Mouse (Mus musculus) layer of hippocampus, postnatal 14 days (tissue): ENCODE measurements around the gene Alg11. TPM values are rescaled to one million over a fixed set of nuclear protein-coding genes. Genes with fewer than 3 reads are reported as not detected.

Experiments
- DNase-seq, 2 experiments: peaks; one replicate each; pipeline ENCODE4 v3.0.0; 2021 to 2022; ENCODE audit warnings: low spot score in 2 of 2, mixed read lengths in 1 of 2
- long read RNA-seq, 2 experiments: library from polyadenylated mRNA; stranded (forward); transcript quantifications; one replicate each; pipeline ENCODE4 v2.0.0; 2021
- total RNA-seq, 2 experiments: library from RNA; stranded (reverse); gene quantifications; 2 replicates each; pipeline ENCODE4 v1.2.3; 2021

The Alg11 gene
- total RNA-seq: 10 to 100 TPM; 28.4 to 34.9 TPM
- long read RNA-seq, experiment 1, full-length matches to known transcripts: 2 of 9 reads
- long read RNA-seq, experiment 1, partial matches to known transcripts: 1 of 9 reads
- long read RNA-seq, experiment 1, other reads (novel, unspliced or antisense): 6 of 9 reads
- long read RNA-seq, experiment 2, full-length matches to known transcripts: 7 of 15 reads
- long read RNA-seq, experiment 2, partial matches to known transcripts: 0 of 15 reads
- long read RNA-seq, experiment 2, other reads (novel, unspliced or antisense): 8 of 15 reads

GRCm38 (mm10) chr8:22060446-22060889 lies at the start of gene Alg11:
TSS of gene Alg11 (plus strand) at chr8:22060721.
- peak; percentile 90 to 98 for DNase-seq

GRCm38 (mm10) chr8:22013034-22013707 lies 47.4 kb upstream of the Alg11 start:
- DNase-seq: no peak

GRCm38 (mm10) chr8:22017731-22018130 lies 42.8 kb upstream of the Alg11 start:
- no peak for DNase-seq

- no peak for DNase-seq
Observed at GRCm38 (mm10) chr8:22019498-22019897, 41.0 kb upstream of the Alg11 start.

- no peak for DNase-seq
Observed at GRCm38 (mm10) chr8:22022244-22022643, 38.3 kb upstream of the Alg11 start.

- no peak for DNase-seq
Observed at GRCm38 (mm10) chr8:22025241-22025640, 35.3 kb upstream of the Alg11 start.

- DNase-seq: no peak
Observed at GRCm38 (mm10) chr8:22028973-22029372, 31.5 kb upstream of the Alg11 start.

GRCm38 (mm10) chr8:22030990-22031389 lies 29.5 kb upstream of the Alg11 start:
- DNase-seq: no peak

GRCm38 (mm10) chr8:22036137-22036536 lies 24.4 kb upstream of the Alg11 start:
- DNase-seq: no peak

GRCm38 (mm10) chr8:22037022-22037421 lies 23.5 kb upstream of the Alg11 start:
- no peak for DNase-seq

GRCm38 (mm10) chr8:22039468-22040152 lies 20.9 kb upstream of the Alg11 start:
- DNase-seq: no peak

- no peak for DNase-seq
Observed at GRCm38 (mm10) chr8:22040153-22040509, 20.4 kb upstream of the Alg11 start.

- DNase-seq: no peak
Observed at GRCm38 (mm10) chr8:22042515-22042914, 18.0 kb upstream of the Alg11 start.

- DNase-seq: no peak
Observed at GRCm38 (mm10) chr8:22043706-22044105, 16.8 kb upstream of the Alg11 start.

- DNase-seq: peak; percentile 15 to 22
Observed at GRCm38 (mm10) chr8:22047699-22048464, 12.6 kb upstream of the Alg11 start.

- no peak for DNase-seq
Observed at GRCm38 (mm10) chr8:22054674-22055491, 5.6 kb upstream of the Alg11 start.

GRCm38 (mm10) chr8:22055492-22055877 lies 5.0 kb upstream of the Alg11 start:
- no peak for DNase-seq

- DNase-seq: no peak
Observed at GRCm38 (mm10) chr8:22056850-22057249, 3.7 kb upstream of the Alg11 start.

GRCm38 (mm10) chr8:22058368-22058767 lies 2.2 kb upstream of the Alg11 start:
- DNase-seq: no peak

GRCm38 (mm10) chr8:22059153-22059738 lies 1.3 kb upstream of the Alg11 start:
- DNase-seq: no peak
